Mouse (Mus musculus) forebrain, embryonic 16.5 days (tissue): Measurements from ENCODE around the gene Rtl8b. TPM values are rescaled to one million over a fixed set of nuclear protein-coding genes. Genes with fewer than 3 reads are reported as not detected.

Experiments
- polyA plus RNA-seq: library from polyadenylated mRNA; unstranded; fragments of >200 nt; fragmentation: Nextera tagmentation; extraction: Ambion mirVana; gene quantifications from 2 replicates; pipeline ENCODE4 v1.2.1, GENCODE M21; 2015

Rtl8b gene
- polyA plus RNA-seq, 1 experiment from 2014 or later: 119 TPM

Other genes with a start within 250 kb of the Rtl8b start
- not detected in 2 replicates for gene Etd, start 235.5 kb downstream of the Rtl8b start, polyA plus RNA-seq
- gene Rtl8c, start 62.4 kb downstream of the Rtl8b start, polyA plus RNA-seq: 87.0 and 116 TPM in 2 replicates
- not detected in 2 replicates for gene Gm14597, start 61.4 kb downstream of the Rtl8b start, polyA plus RNA-seq
- gene Rtl8a, start 26.7 kb downstream of the Rtl8b start, polyA plus RNA-seq: 146 and 154 TPM in 2 replicates
- not detected in 2 replicates for gene 4930502E18Rik, start 54.4 kb upstream of the Rtl8b start, polyA plus RNA-seq
- gene 1700013H16Rik, start 87.4 kb upstream of the Rtl8b start, polyA plus RNA-seq: not detected in 2 replicates
- gene Zfp36l3, start 106.0 kb upstream of the Rtl8b start, polyA plus RNA-seq: not detected in 2 replicates
- gene Xlr, start 127.3 kb upstream of the Rtl8b start, polyA plus RNA-seq: 0.65 and 0.67 TPM in 2 replicates